8 mouse cellular contexts compared by ENCODE assay signal in genomic region chr17:13758586-13758985, GRCm38 (mm10). TPM values are rescaled to one million over a fixed set of nuclear protein-coding genes. Genes with fewer than 3 reads are reported as not detected.
DNase-seq lines count a peak whose midpoint lies in the region; ATAC-seq and TF ChIP-seq lines count a peak whose summit lies in the region.

No protein-coding gene starts in this region.

- H3K4me2 ChIP-seq in kidney, postnatal 0 days (ENCODE audit: low read length) = peak overlapping the region; percentile 98
- H3K4me2 ChIP-seq in embryonic facial prominence, embryonic 15.5 days (replicated peaks) = peak overlapping the region; percentile 100; the same call in 1 of the 2 replicates
- H3K4me2 ChIP-seq in hindbrain, embryonic 14.5 days (replicated peaks) = peak overlapping the region; percentile 77
- H3K4me2 ChIP-seq in myocyte (ENCODE audit: low read depth) = peak overlapping the region; percentile 89

- no peak for ATAC-seq in kidney, postnatal 0 days (replicated peaks; ENCODE audit: low FRiP score, low read depth)
- ATAC-seq in embryonic facial prominence, embryonic 15.5 days (ENCODE audit: insufficient number of reproducible peaks, low FRiP score, low TSS enrichment, low read depth) = no peak
- ATAC-seq in hindbrain, embryonic 14.5 days (ENCODE audit: low FRiP score) = no peak

- no peak for TF ChIP-seq POLR2A in myocyte (IDR thresholded peaks at IDR 0.05; ENCODE audit: insufficient read length, low read depth)

- H3K9ac ChIP-seq in kidney, postnatal 0 days (ENCODE audit: low read depth, low read length) = no peak overlapping the region
- H3K9ac ChIP-seq in embryonic facial prominence, embryonic 15.5 days = no peak overlapping the region
- H3K9ac ChIP-seq in hindbrain, embryonic 14.5 days = peak overlapping the region; percentile 91

- no peak for TF ChIP-seq CTCF in kidney, postnatal 0 days (IDR thresholded peaks at IDR 0.05; ENCODE audit: low read depth)

- 0 out of 2 replicates have a peak overlapping the region, but pooled peaks have one; percentile 15 for H3K27ac ChIP-seq in kidney, postnatal 0 days
- no peak overlapping the region for H3K27ac ChIP-seq in embryonic facial prominence, embryonic 15.5 days (replicated peaks)
- peak overlapping the region; percentile 96 for H3K27ac ChIP-seq in hindbrain, embryonic 14.5 days

- H3K79me2 ChIP-seq in myocyte (ENCODE audit: control insufficient read depth, insufficient read depth) = peaks cover 21% of the 10 kb centered on the region

- 90% methylated on average over 7 of the region's 7 CpGs for WGBS in kidney, postnatal 0 days
- 78% methylated on average over 7 of the region's 7 CpGs for WGBS in embryonic facial prominence, embryonic 15.5 days
- WGBS in hindbrain, embryonic 14.5 days = 50% methylated on average over 7 of the region's 7 CpGs

- H3K4me3 ChIP-seq in kidney, postnatal 0 days (replicated peaks; ENCODE audit: low read depth, low read length) = no peak overlapping the region
- no peak overlapping the region for H3K4me3 ChIP-seq in embryonic facial prominence, embryonic 15.5 days (replicated peaks)
- peak overlapping the region; percentile 95 for H3K4me3 ChIP-seq in hindbrain, embryonic 14.5 days (replicated peaks; ENCODE audit: low read length)
- H3K4me3 ChIP-seq in myocyte = no peak overlapping the region

- no peaks in the 10 kb centered on the region for H3K9me3 ChIP-seq in kidney, postnatal 0 days (replicated peaks; ENCODE audit: low read length)
- no peaks in the 10 kb centered on the region for H3K9me3 ChIP-seq in embryonic facial prominence, embryonic 15.5 days (replicated peaks)
- H3K9me3 ChIP-seq in hindbrain, embryonic 14.5 days (ENCODE audit: control insufficient read depth, low read length) = no peaks in the 10 kb centered on the region

- no peaks in the 10 kb centered on the region for H3K27me3 ChIP-seq in kidney, postnatal 0 days (ENCODE audit: insufficient read depth, low read length)
- H3K27me3 ChIP-seq in embryonic facial prominence, embryonic 15.5 days = no peaks in the 10 kb centered on the region
- no peaks in the 10 kb centered on the region for H3K27me3 ChIP-seq in hindbrain, embryonic 14.5 days (ENCODE audit: control insufficient read depth, insufficient read depth, low read length)
- H3K27me3 ChIP-seq in myocyte (ENCODE audit: control insufficient read depth, insufficient read depth, insufficient read length) = no peaks in the 10 kb centered on the region

- H3K4me1 ChIP-seq in kidney, postnatal 0 days (replicated peaks; ENCODE audit: insufficient read depth, low read length) = 0 out of 2 replicates have a peak, but pooled peaks cover 9% of the 10 kb centered on the region
- peaks cover 15% of the 10 kb centered on the region for H3K4me1 ChIP-seq in embryonic facial prominence, embryonic 15.5 days
- H3K4me1 ChIP-seq in hindbrain, embryonic 14.5 days (replicated peaks; ENCODE audit: control insufficient read depth, insufficient read depth, low read length) = peaks cover 30% of the 10 kb centered on the region

- no peak for DNase-seq in kidney, postnatal 0 days (ENCODE audit: low spot score)
- DNase-seq in kidney, postnatal 25 days = no peak
- peak; percentile 43 for DNase-seq in hindbrain, embryonic 14.5 days (ENCODE audit: low spot score)
- no peak for DNase-seq in right cerebral cortex, postnatal 14 days
- DNase-seq in thymus, postnatal 10 days (ENCODE audit: low spot score in 2 of 2) = no peak
- no peak for DNase-seq in cerebellum, postnatal 10 days

- H3K36me3 ChIP-seq in kidney, postnatal 0 days (ENCODE audit: insufficient read depth, low read length) = no peaks in the 10 kb centered on the region
- H3K36me3 ChIP-seq in embryonic facial prominence, embryonic 15.5 days = no peaks in the 10 kb centered on the region
- no peaks in the 10 kb centered on the region for H3K36me3 ChIP-seq in hindbrain, embryonic 14.5 days (replicated peaks; ENCODE audit: control insufficient read depth, insufficient read depth)
- H3K36me3 ChIP-seq in myocyte (ENCODE audit: control insufficient read depth, insufficient read depth) = no peaks in the 10 kb centered on the region

- no peak overlapping the region for H3ac ChIP-seq in myocyte (ENCODE audit: control insufficient read depth, insufficient read length)

TF ChIP-seq in myocyte, 11 proteins besides CTCF, POLR2A, EP300 and RAD21:
- TF ChIP-seq MYOG (IDR thresholded peaks at IDR 0.05; ENCODE audit: control insufficient read depth in 1 of 3, insufficient read depth in 1 of 3, insufficient read length in 2 of 3, low read depth in 2 of 3) (no peak), CEBPB (IDR thresholded peaks at IDR 0.05; ENCODE audit: insufficient read depth, poor library complexity, severe bottlenecking) (no peak), POLR2AphosphoS2 (IDR thresholded peaks at IDR 0.05; ENCODE audit: insufficient read length, low read depth) (no peak), REST (IDR thresholded peaks at IDR 0.05; ENCODE audit: insufficient read depth, insufficient read length) (no peak), E2F4 (IDR thresholded peaks at IDR 0.05; ENCODE audit: insufficient read depth) (no peak), MAX (IDR thresholded peaks at IDR 0.05; ENCODE audit: low read depth) (no peak), TCF3 (IDR thresholded peaks at IDR 0.05; ENCODE audit: insufficient read length, low read depth) (no peak), MYOD1 (IDR thresholded peaks at IDR 0.05; ENCODE audit: control insufficient read depth in 1 of 3, insufficient read length in 2 of 3, low read depth in 2 of 3) (no peak)
TF ChIP-seq in myocyte: peak in this region for 0.

RNA-seq across cellular contexts. Expression of gene Afdn, which starts 1.8 kb away (rescaled TPM):
- 96.4 and 102 TPM in 2 replicates for polyA plus RNA-seq in kidney, postnatal 0 days (2015; fragmentation: Nextera tagmentation; extraction: Ambion mirVana)
- polyA plus RNA-seq in embryonic facial prominence, embryonic 15.5 days (2015; fragmentation: Nextera tagmentation; extraction: Ambion mirVana) = 81.2 and 87.3 TPM in 2 replicates
- 117 and 140 TPM in 2 replicates for polyA plus RNA-seq in hindbrain, embryonic 14.5 days (2014; fragmentation: Nextera tagmentation; extraction: Ambion mirVana)
- polyA plus RNA-seq in myocyte (2012; fragmentation: generic; extraction: Trizol) = 22.1 TPM

RNA-seq across cellular contexts. Expression of gene Tcte2, which starts 3.0 kb away (rescaled TPM):
- polyA plus RNA-seq in kidney, postnatal 0 days (2015; fragmentation: Nextera tagmentation; extraction: Ambion mirVana) = 3.3 and 4.1 TPM in 2 replicates
- 4.6 and 6.3 TPM in 2 replicates for polyA plus RNA-seq in embryonic facial prominence, embryonic 15.5 days (2015; fragmentation: Nextera tagmentation; extraction: Ambion mirVana)
- 17.1 and 20.3 TPM in 2 replicates for polyA plus RNA-seq in hindbrain, embryonic 14.5 days (2014; fragmentation: Nextera tagmentation; extraction: Ambion mirVana)
- 0.97 TPM for polyA plus RNA-seq in myocyte (2012; fragmentation: generic; extraction: Trizol)
